Mouse (Mus musculus) erythroblast, embryonic 14.5 days (primary cell): ENCODE measurements around the gene Dmwd.

Experiments used
- GATA1 ChIP-seq: IDR thresholded peaks from 2 replicates; pipeline ENCODE4 v1.6.1; 2012; ENCODE audit warnings: low read length, inconsistent platforms, mixed read lengths
- TAL1 ChIP-seq: IDR thresholded peaks from 3 replicates; pipeline ENCODE4 v1.6.1; 2012; ENCODE audit warnings: low read length, inconsistent platforms, mixed read lengths

DNA sequence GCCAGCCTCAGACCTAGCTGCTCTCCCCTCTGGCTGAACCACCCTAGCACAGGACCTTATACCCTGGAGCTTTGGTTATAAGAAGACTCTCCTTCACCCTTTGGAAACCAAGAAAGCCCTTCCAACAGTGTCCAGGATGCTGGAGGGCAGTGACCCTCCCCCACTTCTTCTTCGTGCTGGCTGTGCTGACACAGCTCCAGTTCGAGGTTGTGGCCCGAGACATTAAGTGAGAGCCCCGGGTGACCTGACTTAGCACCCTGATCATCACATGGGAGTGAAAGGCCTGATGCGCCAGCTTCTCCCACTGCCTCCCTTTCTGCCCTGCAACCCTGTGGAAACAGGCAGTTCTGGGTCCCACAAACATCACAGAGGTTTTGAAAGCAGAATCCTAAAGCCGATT lies 9.5 kb downstream of the Dmwd start:
- no peak for TF ChIP-seq TAL1
- TF ChIP-seq GATA1, result no peak
